Mouse (Mus musculus) v-Abl transformed pro-B cells (cell line): ENCODE data around the gene Ranbp1.
"Not testable (repeated sequence)": the region's sequence is repeated elsewhere in the genome, so short reads cannot be mapped to it uniquely, and the experiment has no call there.

Source experiments
- in situ Hi-C, 2 experiments: fragments of 400-800 bp; cut with MboI; formaldehyde crosslinking; loops; one replicate each; pipeline ENCODE4 v1.15.1; 2025; ENCODE audit not compliant: unreplicated experiment in 2 of 2

Ranbp1 gene

DNA sequence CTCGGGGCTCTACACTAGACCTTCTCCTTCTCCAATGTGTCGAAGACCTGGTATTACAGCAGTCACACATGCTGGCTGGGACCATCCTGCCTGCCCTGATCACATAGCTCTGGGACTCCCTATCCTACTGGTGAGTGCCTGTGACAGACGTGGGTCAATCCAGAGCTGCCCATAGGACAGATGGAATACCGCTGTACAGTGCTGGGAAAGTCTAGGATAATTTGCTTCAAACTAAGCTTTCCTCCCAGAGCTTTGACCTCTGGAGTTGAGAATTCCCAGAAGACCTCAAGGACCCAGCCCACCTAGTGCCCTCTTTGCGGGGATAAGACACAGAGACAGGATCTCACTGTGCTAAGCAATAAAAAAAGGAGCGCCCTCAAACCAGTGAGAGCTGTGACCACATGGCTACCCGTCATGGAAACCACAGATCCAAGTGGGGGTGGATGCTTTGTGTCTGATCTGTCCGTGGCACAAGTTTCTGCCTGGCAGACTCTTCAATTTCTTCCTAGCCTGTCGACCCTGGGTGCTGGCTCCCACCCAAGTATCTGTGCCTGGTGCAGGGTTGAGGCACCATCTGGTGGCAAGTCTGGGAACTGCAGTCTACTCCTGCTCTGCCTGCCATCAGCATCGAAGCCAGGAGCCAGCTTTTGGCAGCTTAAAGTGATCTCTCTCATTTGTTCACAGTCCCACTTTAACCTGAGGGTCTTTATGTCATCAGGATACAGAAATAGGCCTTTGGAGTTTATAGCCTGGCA is 36.9 kb downstream of the Ranbp1 start:
- in situ Hi-C loops = loop anchor here (5.0 kb wide), 6 partner anchors 34 to 159 kb away; partner anchors contain the start of gene Dgcr6 (in 2 of the 2)

DNA sequence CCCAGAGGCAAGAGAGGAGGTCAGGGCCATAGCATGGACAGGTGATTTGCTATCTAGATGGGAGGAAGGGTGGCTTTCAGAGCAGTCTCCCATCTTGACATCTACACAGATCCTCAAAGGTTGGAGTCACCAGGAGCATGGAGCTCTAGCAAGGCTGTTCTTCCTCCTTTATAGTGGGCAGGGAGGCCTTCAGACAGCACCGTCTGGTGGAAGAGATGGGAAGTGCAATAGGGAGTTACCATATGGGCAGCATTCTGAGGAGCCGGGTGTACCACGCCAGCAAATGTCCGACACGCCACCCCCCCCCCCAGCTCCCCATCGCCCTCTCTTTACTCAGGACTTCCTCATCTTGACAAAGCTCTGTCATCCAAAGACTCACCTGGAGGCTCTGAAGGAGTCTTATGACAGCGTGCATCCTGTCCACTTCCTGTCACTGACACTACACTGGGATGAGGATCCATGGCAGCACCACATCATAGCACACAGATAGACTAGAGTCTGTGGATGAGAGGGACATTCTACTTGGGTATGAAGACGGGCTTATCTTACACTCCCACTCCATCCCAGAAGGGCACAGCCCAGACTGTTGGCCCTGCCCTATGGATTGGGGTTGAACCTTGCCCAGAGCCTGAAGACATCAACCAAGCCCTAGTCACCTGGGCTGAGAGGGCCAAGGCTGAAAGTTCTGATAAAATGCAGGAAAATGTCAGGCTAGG is 37.7 kb downstream of the Ranbp1 start:
- in situ Hi-C loops = loop anchor here (5.0 kb wide), 6 partner anchors 34 to 159 kb away; partner anchors contain the start of gene Dgcr6 (in 2 of the 2)

DNA sequence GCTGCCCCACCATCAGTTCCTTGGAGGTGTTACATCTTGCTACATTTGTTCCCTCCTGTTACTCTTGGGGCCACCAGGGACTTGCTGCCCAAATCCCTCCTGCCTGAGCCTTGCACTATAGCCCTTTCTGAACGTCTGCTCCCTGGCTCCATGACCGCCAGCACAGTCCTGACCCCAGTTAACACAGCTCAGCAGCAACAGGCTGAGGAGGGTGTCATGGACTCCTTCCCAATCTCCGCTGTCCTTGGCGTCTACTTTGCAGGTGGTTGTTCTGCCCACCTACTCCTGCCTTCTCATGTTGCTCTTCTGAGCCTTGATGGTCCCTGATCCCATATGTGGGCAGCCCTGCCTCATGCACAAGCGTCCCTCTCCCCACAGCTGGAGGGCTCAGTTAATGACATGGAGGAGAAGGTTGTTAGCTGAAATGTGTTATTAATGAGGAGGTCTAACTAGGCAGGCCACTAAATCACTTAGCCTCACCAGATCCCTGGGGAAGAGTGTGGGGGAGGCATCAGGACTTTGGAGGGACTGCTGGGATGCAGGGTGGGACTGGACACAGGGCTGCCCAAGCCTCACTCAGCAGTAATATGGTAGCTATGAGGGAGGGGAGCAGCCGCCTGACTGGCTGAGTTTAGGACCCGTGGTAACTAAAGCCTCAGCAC is 45.0 kb downstream of the Ranbp1 start:
- in situ Hi-C loops = no loop called here

DNA sequence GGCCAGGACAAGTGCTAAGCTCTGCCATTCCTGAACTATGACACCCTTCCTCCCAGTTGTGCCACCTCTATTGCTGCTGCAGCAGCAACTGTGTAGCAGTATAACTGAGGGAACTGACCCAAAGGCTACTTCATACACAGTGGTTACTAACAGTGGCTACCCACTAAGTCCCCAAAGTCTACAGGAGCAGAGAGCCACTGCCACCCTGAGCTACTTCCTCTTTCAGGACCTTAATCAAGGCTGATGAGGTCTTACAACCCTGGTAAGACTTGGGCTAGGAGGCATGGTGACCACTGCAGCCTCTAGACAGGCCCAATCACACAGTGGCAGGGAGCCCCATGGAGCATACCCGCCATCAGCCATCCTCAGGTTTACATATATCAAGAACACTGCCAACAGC is 46.5 kb downstream of the Ranbp1 start:
- in situ Hi-C loops = no loop called here

DNA sequence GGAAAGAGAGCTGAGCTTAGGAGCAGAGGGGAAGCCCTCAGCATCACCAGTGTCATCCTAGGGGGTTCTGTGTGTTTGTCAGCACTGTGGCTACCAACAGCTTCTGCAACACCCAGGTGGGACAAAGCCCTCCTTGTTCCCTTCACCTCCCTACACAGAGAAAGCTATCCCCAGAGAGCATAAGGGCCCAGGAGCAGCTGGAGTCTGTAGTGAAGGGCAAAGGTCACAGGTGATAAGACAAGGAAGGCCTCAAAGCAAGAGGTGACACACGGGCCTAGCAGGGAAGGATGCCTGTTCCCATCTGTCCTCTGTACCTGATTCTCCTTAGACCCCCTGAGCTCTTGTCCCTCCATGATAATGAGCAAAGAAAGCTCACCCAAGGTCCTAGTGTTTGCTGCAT is 46.9 kb downstream of the Ranbp1 start:
- in situ Hi-C loops = no loop called here

DNA sequence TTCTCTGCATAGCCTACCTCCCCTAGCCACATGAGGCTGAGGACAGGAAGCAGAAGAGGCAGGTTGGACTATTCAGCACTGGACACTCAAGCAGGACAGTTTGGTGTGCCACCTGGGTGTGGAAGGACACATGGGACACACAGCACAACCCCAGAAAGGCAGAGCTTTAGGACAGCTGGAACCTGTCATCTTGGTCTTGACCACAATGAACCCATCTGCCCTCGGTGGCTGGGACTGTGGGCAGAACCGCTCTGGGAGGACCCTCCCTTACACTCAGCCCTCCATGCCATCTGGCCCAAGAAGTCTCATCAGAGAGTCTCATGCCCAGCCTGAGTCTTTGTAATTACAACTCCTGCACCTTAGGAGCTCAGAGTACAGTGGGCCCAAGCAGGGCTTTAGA is 48.5 kb downstream of the Ranbp1 start:
- in situ Hi-C loops = no loop called here

DNA sequence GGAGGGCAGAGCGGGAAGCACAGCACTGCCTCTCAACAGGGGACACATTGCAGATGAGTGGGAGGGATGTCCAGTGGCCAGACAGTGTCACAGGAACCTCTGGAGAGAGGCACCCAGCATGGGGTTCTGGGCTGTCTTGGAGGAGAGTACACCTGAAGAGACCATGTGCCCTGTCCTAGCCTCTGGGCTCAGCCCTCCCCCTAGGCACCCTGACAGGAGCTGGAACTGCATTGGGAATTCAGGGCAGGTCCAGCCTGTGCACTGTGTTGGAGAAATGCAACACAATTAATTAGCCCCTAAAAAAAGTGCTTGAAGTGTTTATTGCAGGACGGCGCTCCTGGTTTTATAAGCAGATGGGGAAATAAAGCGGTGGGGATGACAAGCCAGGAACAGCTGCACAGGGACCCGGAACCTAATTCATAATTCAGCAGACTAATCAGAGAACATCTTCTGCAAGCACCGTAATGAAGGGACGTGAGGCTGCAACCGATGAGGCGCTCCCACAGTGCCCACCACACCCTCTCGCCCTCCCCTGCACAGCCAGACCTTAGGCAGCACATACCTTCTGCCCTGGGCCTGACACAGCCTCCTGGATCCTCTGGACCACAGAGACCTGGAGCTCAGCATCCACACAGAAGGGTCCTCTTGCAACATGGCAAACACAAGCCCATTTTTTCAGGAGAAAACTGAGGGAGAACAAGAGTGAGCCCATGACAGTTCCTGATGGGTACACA is 50.0 kb downstream of the Ranbp1 start:
- in situ Hi-C loops = no loop called here

DNA sequence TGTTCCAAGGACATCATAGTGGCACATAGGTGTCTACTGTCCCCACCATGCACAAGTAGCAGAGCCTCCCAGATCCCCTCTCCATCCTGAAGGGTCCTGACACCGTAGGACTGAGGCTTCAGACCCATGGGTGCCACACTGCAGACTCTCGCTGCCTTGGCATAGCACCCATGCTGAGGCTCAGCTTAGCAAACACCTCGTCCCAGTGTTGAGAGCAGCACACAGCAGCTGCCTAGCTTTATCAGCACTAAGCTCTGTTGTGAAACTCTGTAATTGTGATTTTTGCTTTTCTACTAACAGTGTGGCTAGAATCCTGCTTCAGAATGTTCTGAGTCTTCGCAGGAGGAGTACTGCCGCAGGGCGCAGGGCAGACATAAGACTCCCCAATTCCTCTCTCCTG is 50.7 kb downstream of the Ranbp1 start:
- in situ Hi-C loops = no loop called here

DNA sequence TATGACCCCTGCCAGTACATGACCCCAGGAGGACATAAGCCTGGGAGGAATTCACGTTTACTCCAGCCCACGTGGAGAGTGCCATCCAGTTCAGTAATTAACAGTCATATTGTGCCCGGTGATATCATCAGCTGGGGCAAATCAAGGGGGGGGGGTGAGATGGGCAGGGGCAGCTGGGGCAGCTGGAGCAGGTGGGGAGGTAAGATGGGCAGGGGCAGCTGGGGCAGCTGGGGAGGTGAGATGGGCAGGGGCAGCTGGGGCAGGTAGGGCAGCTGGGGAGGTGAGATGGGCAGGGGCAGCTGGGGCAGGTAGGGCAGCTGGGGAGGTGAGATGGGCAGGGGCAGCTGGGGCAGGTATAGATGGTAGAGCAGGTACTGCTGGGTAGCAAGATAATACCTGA is 53.0 kb downstream of the Ranbp1 start:
- in situ Hi-C loops = not testable (repeated sequence)

DNA sequence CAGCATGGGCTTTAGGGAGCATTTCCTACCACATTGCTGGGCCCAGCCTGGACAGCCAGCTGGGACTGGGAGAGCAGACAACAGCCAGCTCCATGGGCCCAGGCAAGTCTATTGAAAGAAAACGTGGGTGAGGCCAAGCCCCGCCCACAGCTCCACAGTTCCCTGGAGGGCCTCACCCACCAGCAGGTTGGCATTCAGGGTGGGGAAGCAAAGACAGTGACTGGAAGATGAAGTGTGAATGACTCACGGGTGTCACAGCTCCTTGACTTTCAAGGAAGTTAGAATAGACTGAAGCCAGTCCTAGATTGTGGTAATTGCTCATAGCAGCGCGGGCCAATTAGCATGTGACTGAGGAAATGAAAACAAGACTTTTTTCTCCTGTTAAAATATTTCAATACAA is 53.5 kb downstream of the Ranbp1 start:
- in situ Hi-C loops = no loop called here

DNA sequence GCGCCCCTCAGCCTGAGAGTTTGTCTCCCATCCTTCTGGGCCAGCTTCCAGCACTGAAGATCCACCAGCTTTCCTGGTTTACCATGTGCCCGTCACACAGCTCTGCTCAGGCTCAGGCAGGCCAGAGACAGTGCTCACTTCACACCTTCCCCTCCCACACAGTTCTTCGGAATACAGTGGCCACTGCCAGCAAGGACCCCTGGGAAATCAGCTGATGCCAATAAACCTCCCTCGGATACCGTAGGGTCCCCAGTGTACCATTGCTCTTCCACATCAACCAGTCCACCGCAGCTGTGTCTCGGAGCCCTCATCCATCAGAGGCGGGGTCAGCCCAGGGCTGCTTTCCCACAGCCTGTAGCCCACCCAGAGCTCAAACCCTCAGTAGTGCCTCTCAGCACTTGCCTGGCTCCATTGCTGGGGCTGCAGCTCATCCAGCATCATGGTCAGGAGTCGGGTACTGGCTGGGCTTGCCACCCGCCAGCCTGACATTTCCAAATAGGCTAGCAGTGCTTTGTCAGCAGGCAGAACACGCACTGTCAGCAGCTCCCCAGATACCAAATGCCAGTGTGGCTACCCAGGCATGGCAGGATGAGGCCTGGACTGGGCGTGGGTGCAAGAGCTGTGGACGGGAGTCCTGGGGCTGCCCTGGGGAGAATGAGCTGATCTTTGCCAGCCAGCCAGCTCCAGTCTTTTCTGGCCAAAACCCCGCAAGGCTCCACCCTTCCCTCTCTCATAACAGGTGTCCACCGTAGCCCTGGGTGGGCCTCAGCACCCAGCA is 54.1 kb downstream of the Ranbp1 start:
- in situ Hi-C loops = no loop called here

DNA sequence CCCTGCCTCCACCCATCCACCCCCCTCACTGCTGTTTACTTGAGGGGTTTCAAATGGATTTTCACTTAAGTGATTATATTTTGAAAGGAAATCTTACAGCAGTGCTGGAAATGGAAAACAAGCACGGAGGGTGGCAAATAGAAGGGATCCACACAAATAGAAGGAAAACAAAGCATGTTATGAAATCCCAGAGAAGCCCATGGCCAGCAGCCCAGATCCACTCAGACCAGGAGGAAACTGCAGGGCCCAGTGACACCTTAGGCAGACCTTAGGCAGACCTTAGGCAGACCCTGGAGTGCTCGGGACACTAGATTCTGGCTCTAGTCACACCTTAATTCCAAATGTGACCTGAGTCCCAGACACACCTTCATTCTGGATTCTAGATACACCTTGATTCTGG is 57.5 kb downstream of the Ranbp1 start:
- in situ Hi-C loops = no loop called here
